Mouse (Mus musculus) liver, postnatal 0 days (tissue): Measurements from ENCODE around the gene Tlr2.

Experiments used
- CTCF ChIP-seq: sonication (generic); IDR thresholded peaks from 2 replicates; pipeline ENCODE4 v1.5.1; 2016; ENCODE audit warnings: antibody characterized with exemption, low read depth
- EP300 ChIP-seq: IDR thresholded peaks from 2 replicates; pipeline ENCODE4 v1.6.1; 2016; ENCODE audit warnings: antibody characterized with exemption, low read depth, mild to moderate bottlenecking

GRCm38 (mm10) chr3:83789651-83790451 is 51.7 kb downstream of the Tlr2 start:
- TF ChIP-seq CTCF (no peak), EP300 (no peak)
